Mouse (Mus musculus) adrenal gland, postnatal 10 days (tissue): ENCODE measurements around the gene C1rb. TPM values are rescaled to one million over a fixed set of nuclear protein-coding genes. Genes with fewer than 3 reads are reported as not detected.
A peak's percentile ranks its signal among the peaks of the same experiment; 100 is the strongest.
"Not testable (repeated sequence)": the region's sequence is repeated elsewhere in the genome, so short reads cannot be mapped to it uniquely, and the experiment has no call there.

Experiments used
- DNase-seq: peaks from one replicate; pipeline ENCODE4 v3.0.0; 2021; ENCODE audit warnings: mixed read lengths
- long read RNA-seq, 2 experiments: library from polyadenylated mRNA; stranded (forward); transcript quantifications; one replicate each; pipeline ENCODE4 v2.0.0; 2021
- total RNA-seq, 2 experiments: library from RNA; stranded (reverse); gene quantifications; 2 replicates each; pipeline ENCODE4 v1.2.3; 2021

C1rb gene
- total RNA-seq, result 1 to 10 TPM; 4.7 to 5.1 TPM
- long read RNA-seq, experiment 1, result 0 reads
- long read RNA-seq, experiment 2, result 0 reads

- DNase-seq, result peak; percentile 78
Observed at GRCm38 (mm10) chr6:124570026-124570425, at the start of gene C1rb. C1rb (plus strand) TSS chr6:124570294.

- peak; percentile 46 for DNase-seq
Observed at GRCm38 (mm10) chr6:124522082-124522481, 48.0 kb upstream of the C1rb start.

GRCm38 (mm10) chr6:124527881-124528280 is 42.2 kb upstream of the C1rb start:
- no peak for DNase-seq

GRCm38 (mm10) chr6:124531077-124531476 is 39.0 kb upstream of the C1rb start:
- DNase-seq, result no peak

- DNase-seq, result not testable (repeated sequence)
Observed at GRCm38 (mm10) chr6:124536125-124536829, 33.8 kb upstream of the C1rb start.

GRCm38 (mm10) chr6:124541176-124541575 is 28.9 kb upstream of the C1rb start:
- DNase-seq, result not testable (repeated sequence)

- peak; percentile 76 for DNase-seq
Observed at GRCm38 (mm10) chr6:124542284-124542683, 27.8 kb upstream of the C1rb start, which contains the start of gene C1s1. C1s1 (minus strand) TSS chr6:124542359.

- peak; percentile 43 for DNase-seq
Observed at GRCm38 (mm10) chr6:124544466-124544865, 25.6 kb upstream of the C1rb start.

GRCm38 (mm10) chr6:124545425-124545824 is 24.7 kb upstream of the C1rb start:
- DNase-seq, result no peak

GRCm38 (mm10) chr6:124547979-124548378 is 22.1 kb upstream of the C1rb start:
- not testable (repeated sequence) for DNase-seq

- no peak for DNase-seq
Observed at GRCm38 (mm10) chr6:124549023-124549550, 21.0 kb upstream of the C1rb start.

GRCm38 (mm10) chr6:124552766-124553165 is 17.3 kb upstream of the C1rb start:
- no peak for DNase-seq

GRCm38 (mm10) chr6:124555956-124556355 is 14.1 kb upstream of the C1rb start:
- not testable (repeated sequence) for DNase-seq

- not testable (repeated sequence) for DNase-seq
Observed at GRCm38 (mm10) chr6:124561156-124561555, 8.9 kb upstream of the C1rb start.

GRCm38 (mm10) chr6:124561611-124562010 is 8.5 kb upstream of the C1rb start:
- not testable (repeated sequence) for DNase-seq

GRCm38 (mm10) chr6:124575155-124575678 is 5.1 kb downstream of the C1rb start:
- DNase-seq, result not testable (repeated sequence)

- peak; percentile 75 for DNase-seq
Observed at GRCm38 (mm10) chr6:124580155-124580554, 10.1 kb downstream of the C1rb start.

GRCm38 (mm10) chr6:124582231-124582630 is 12.1 kb downstream of the C1rb start:
- DNase-seq, result peak; percentile 20

GRCm38 (mm10) chr6:124584935-124585334 is 14.8 kb downstream of the C1rb start:
- peak; percentile 29 for DNase-seq

GRCm38 (mm10) chr6:124585761-124586160 is 15.7 kb downstream of the C1rb start:
- DNase-seq, result peak; percentile 90

GRCm38 (mm10) chr6:124586266-124586665 is 16.2 kb downstream of the C1rb start:
- no peak for DNase-seq

- no peak for DNase-seq
Observed at GRCm38 (mm10) chr6:124588771-124589170, 18.7 kb downstream of the C1rb start.

GRCm38 (mm10) chr6:124592186-124592700 is 22.1 kb downstream of the C1rb start:
- peak; percentile 80 for DNase-seq
